Mouse (Mus musculus): ENCODE measurements around the gene Apoa2. TPM values are rescaled to one million over a fixed set of nuclear protein-coding genes. Genes with fewer than 3 reads are reported as not detected.

Gene Apoa2
- polyA plus RNA-seq, 1 experiment from 2014 or later = 5.1 TPM

DNA sequence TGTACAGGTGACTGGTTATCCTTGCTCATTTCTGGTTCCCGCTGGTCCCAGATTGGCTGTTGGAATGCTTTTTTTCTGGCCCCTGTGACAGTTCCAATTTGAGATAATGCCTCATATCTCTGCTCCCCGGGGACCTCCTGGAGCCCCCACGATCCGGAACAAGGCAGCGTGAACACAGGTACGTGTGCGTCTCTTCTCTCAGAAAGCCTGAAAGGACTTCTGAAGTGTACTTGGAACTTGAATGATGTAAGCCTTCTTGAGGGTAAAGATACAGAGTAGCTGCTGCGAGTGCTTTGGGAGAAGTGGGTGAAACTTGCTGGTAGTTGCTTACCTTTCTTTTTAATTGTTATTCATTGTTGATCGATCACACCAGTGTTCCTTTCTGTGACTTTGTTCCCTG, 46.3 kb downstream of the Apoa2 start:
- Histone ChIP-seq H3K27me3 (0 out of 2 replicates have a peak, but pooled peaks cover 3% of the 10 kb centered on the region), H3K4me2 (replicated peaks) (peak overlapping the region; percentile 96), H3K27ac (no peak overlapping the region), H3K9me3 (no peaks in the 10 kb centered on the region), H3K4me3 (replicated peaks) (peak overlapping the region; percentile 62), H3K36me3 (peaks cover 45% of the 10 kb centered on the region), H3K4me1 (replicated peaks) (peaks cover 20% of the 10 kb centered on the region), H3K9ac (replicated peaks) (peak overlapping the region; percentile 89)
- WGBS = 63% methylated on average over 9 of the region's 9 CpGs
- ATAC-seq = no peak

DNA sequence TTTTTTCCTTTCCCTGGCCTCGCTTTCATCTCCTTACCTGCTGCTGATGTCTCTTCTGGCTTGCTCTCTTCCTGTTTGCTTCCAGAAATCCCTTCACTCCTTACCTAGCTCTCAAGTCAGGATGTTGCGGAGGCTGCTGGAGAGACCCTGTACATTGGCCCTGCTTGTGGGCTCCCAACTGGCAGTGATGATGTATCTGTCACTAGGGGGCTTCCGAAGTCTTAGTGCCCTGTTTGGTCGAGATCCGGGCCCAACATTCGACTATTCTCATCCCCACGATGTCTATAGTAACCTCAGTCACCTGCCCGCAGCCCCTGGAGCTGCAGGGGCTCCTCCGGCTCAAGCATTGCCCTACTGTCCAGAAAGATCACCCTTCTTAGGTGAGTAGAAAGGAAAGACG, 46.8 kb downstream of the Apoa2 start:
- H3K36me3 ChIP-seq = peaks cover 49% of the 10 kb centered on the region
- H3K9ac ChIP-seq (replicated peaks) = no peak overlapping the region
- H3K27ac ChIP-seq = no peak overlapping the region
- peak overlapping the region; percentile 62; the same call in 1 of the 2 replicates for H3K4me3 ChIP-seq (replicated peaks)
- peak overlapping the region; percentile 96 for H3K4me2 ChIP-seq (replicated peaks)
- 0 out of 2 replicates have a peak, but pooled peaks cover 3% of the 10 kb centered on the region for H3K27me3 ChIP-seq
- no peaks in the 10 kb centered on the region for H3K9me3 ChIP-seq
- ATAC-seq = no peak
- 70% methylated on average over 10 of the region's 10 CpGs for WGBS
- peaks cover 20% of the 10 kb centered on the region for H3K4me1 ChIP-seq (replicated peaks)

DNA sequence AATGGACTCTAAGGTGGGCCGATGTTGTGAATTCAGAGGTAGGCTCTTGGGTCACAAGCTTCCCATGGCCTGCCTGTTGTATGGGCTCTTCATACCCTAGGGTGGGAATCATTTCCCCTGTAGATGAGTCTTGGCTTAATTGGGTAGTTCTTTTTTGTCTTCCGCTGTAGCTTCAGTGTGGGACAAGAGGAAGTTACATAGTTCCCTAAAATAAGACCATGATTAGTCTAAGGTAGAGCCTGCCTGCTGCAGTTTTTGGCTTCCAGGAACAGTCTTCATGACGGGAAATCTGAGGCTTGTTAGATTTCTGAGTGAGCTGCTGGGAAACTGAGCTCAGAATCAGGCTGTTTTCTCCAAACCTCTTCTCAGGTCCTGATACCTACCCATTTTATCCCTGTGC, 47.2 kb downstream of the Apoa2 start:
- 0 out of 2 replicates have a peak overlapping the region, but pooled peaks have one; percentile 96 for H3K4me2 ChIP-seq (replicated peaks)
- no peak overlapping the region for H3K9ac ChIP-seq (replicated peaks)
- H3K27ac ChIP-seq = no peak overlapping the region
- ATAC-seq = no peak
- H3K27me3 ChIP-seq = 0 out of 2 replicates have a peak, but pooled peaks cover under 1% of the 10 kb centered on the region
- H3K4me1 ChIP-seq (replicated peaks) = peaks cover 20% of the 10 kb centered on the region
- peaks cover 54% of the 10 kb centered on the region for H3K36me3 ChIP-seq
- 98% methylated on average over 3 of the region's 3 CpGs for WGBS
- 0 out of 2 replicates have a peak overlapping the region, but pooled peaks have one; percentile 62 for H3K4me3 ChIP-seq (replicated peaks)
- H3K9me3 ChIP-seq = no peaks in the 10 kb centered on the region

DNA sequence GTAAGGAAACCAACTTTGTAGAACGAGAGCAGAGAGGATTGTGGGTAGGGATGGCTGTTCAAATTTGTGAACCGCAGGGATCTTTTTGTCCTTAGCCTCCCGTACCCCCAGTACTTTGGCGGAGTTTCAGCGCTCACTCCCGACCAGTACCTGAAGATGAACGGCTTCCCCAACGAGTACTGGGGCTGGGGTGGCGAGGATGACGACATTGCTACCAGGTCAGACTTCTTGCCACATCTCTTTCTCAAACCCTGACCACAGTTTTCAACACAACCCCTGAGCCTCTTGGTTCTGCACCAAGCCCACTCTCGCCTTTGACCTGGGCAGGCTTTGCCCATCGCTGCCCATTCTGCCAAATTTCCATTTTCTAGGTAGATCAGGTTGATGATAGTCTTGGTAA, 49.3 kb downstream of the Apoa2 start:
- ATAC-seq = no peak
- Histone ChIP-seq H3K9me3 (no peaks in the 10 kb centered on the region), H3K4me2 (replicated peaks) (no peak overlapping the region), H3K4me3 (replicated peaks) (no peak overlapping the region), H3K27me3 (no peaks in the 10 kb centered on the region), H3K36me3 (peaks cover 70% of the 10 kb centered on the region), H3K27ac (no peak overlapping the region), H3K9ac (replicated peaks) (no peak overlapping the region), H3K4me1 (replicated peaks) (peaks cover 20% of the 10 kb centered on the region)
- 93% methylated on average over 12 of the region's 12 CpGs for WGBS

DNA sequence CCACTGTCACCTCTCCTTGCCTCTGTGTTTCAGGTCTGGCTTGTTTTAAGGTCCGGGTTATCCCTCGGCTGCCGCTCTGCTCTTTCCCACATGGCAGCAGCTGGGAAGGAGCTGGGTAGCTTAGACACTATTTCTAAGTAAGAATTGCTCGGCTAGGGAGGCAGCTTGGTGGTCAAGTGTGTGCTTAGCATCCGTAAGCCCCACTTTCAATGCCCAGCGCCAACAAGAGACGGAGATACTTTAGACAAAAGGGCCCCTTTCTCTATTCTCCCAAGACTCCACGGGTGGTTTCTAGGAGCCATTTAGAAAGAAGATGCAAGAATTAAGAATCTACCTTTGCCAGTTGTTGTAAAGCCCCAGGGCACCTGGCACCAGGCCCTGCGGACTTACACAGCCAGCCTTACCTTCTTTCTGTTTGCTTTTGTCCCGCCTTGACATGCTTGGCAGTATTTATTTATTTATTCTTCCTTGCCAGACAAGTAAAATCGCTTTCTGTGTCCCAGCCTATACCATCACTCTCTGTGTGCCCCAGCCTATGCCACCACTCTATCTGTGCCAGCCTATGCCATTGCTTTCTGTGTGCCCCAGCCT, 50.4 kb downstream of the Apoa2 start:
- Histone ChIP-seq H3K9ac (replicated peaks) (no peak overlapping the region), H3K9me3 (no peaks in the 10 kb centered on the region), H3K4me1 (replicated peaks) (peaks cover 25% of the 10 kb centered on the region), H3K36me3 (peaks cover 70% of the 10 kb centered on the region), H3K4me2 (replicated peaks) (no peak overlapping the region), H3K27ac (no peak overlapping the region), H3K4me3 (replicated peaks) (no peak overlapping the region), H3K27me3 (no peaks in the 10 kb centered on the region)
- 83% methylated on average over 11 of the region's 11 CpGs for WGBS
- ATAC-seq = no peak

Other genes starting within 250 kb of the Apoa2 start
- gene Fcgr2b, start 248.5 kb upstream of the Apoa2 start, polyA plus RNA-seq (2015; fragmentation: Nextera tagmentation; extraction: Ambion mirVana) = 0.37 and 0.57 TPM in 2 replicates
- 0.15 TPM in 1 of 2 replicates, not detected in the other for gene Fcgr4, start 206.1 kb upstream of the Apoa2 start, polyA plus RNA-seq (2015; fragmentation: Nextera tagmentation; extraction: Ambion mirVana)
- gene Fcgr3, start 160.1 kb upstream of the Apoa2 start, polyA plus RNA-seq (2015; fragmentation: Nextera tagmentation; extraction: Ambion mirVana) = 4.8 and 6.0 TPM in 2 replicates
- 2.0 and 3.7 TPM in 2 replicates for gene Cfap126, start 111.1 kb upstream of the Apoa2 start, polyA plus RNA-seq (2015; fragmentation: Nextera tagmentation; extraction: Ambion mirVana)
- 260 and 273 TPM in 2 replicates for gene Sdhc, start 74.5 kb upstream of the Apoa2 start, polyA plus RNA-seq (2015; fragmentation: Nextera tagmentation; extraction: Ambion mirVana)
- 0.15 and 0.20 TPM in 2 replicates for gene Mpz, start 74.3 kb upstream of the Apoa2 start, polyA plus RNA-seq (2015; fragmentation: Nextera tagmentation; extraction: Ambion mirVana)
- 17.0 and 23.0 TPM in 2 replicates for gene Pcp4l1, start 28.8 kb upstream of the Apoa2 start, polyA plus RNA-seq (2015; fragmentation: Nextera tagmentation; extraction: Ambion mirVana)
- 0.30 and 0.42 TPM in 2 replicates for gene Nr1i3, start 11.1 kb upstream of the Apoa2 start, polyA plus RNA-seq (2015; fragmentation: Nextera tagmentation; extraction: Ambion mirVana)
- gene Tomm40l, start 2.5 kb upstream of the Apoa2 start, polyA plus RNA-seq (2015; fragmentation: Nextera tagmentation; extraction: Ambion mirVana) = 33.5 and 37.9 TPM in 2 replicates
- gene Fcer1g, start 9.3 kb downstream of the Apoa2 start, polyA plus RNA-seq (2015; fragmentation: Nextera tagmentation; extraction: Ambion mirVana) = 20.2 and 20.8 TPM in 2 replicates
- 6.5 and 7.4 TPM in 2 replicates for gene Adamts4, start 25.4 kb downstream of the Apoa2 start, polyA plus RNA-seq (2015; fragmentation: Nextera tagmentation; extraction: Ambion mirVana)
- 231 and 234 TPM in 2 replicates for gene Ndufs2, start 26.3 kb downstream of the Apoa2 start, polyA plus RNA-seq (2015; fragmentation: Nextera tagmentation; extraction: Ambion mirVana)
- gene B4galt3, start 45.3 kb downstream of the Apoa2 start, polyA plus RNA-seq (2015; fragmentation: Nextera tagmentation; extraction: Ambion mirVana) = 99.0 and 99.8 TPM in 2 replicates
- 56.0 and 56.4 TPM in 2 replicates for gene Ppox, start 56.1 kb downstream of the Apoa2 start, polyA plus RNA-seq (2015; fragmentation: Nextera tagmentation; extraction: Ambion mirVana)
- 112 and 121 TPM in 2 replicates for gene Usp21, start 62.9 kb downstream of the Apoa2 start, polyA plus RNA-seq (2015; fragmentation: Nextera tagmentation; extraction: Ambion mirVana)
- gene Ufc1, start 70.0 kb downstream of the Apoa2 start, polyA plus RNA-seq (2015; fragmentation: Nextera tagmentation; extraction: Ambion mirVana) = 112 and 126 TPM in 2 replicates
- gene Dedd, start 104.1 kb downstream of the Apoa2 start, polyA plus RNA-seq (2015; fragmentation: Nextera tagmentation; extraction: Ambion mirVana) = 54.3 and 56.9 TPM in 2 replicates
- gene Nit1, start 120.6 kb downstream of the Apoa2 start, polyA plus RNA-seq (2015; fragmentation: Nextera tagmentation; extraction: Ambion mirVana) = 57.5 and 61.3 TPM in 2 replicates
- gene Pfdn2, start 120.6 kb downstream of the Apoa2 start, polyA plus RNA-seq (2015; fragmentation: Nextera tagmentation; extraction: Ambion mirVana) = 166 and 177 TPM in 2 replicates
- 4.2 and 4.6 TPM in 2 replicates for gene Klhdc9, start 135.7 kb downstream of the Apoa2 start, polyA plus RNA-seq (2015; fragmentation: Nextera tagmentation; extraction: Ambion mirVana)
- 0.70 and 0.97 TPM in 2 replicates for gene Nectin4, start 145.0 kb downstream of the Apoa2 start, polyA plus RNA-seq (2015; fragmentation: Nextera tagmentation; extraction: Ambion mirVana)
- 0.63 TPM in 2 replicates for gene Arhgap30, start 163.9 kb downstream of the Apoa2 start, polyA plus RNA-seq (2015; fragmentation: Nextera tagmentation; extraction: Ambion mirVana)
- 237 and 239 TPM in 2 replicates for gene Usf1, start 186.3 kb downstream of the Apoa2 start, polyA plus RNA-seq (2015; fragmentation: Nextera tagmentation; extraction: Ambion mirVana)
- 11.7 and 13.3 TPM in 2 replicates for gene Tstd1, start 193.8 kb downstream of the Apoa2 start, polyA plus RNA-seq (2015; fragmentation: Nextera tagmentation; extraction: Ambion mirVana)
- gene F11r, start 212.5 kb downstream of the Apoa2 start, polyA plus RNA-seq (2015; fragmentation: Nextera tagmentation; extraction: Ambion mirVana) = 8.3 and 9.7 TPM in 2 replicates